Mouse (Mus musculus): ENCODE data around the gene Ros1.

Ros1 gene

DNA sequence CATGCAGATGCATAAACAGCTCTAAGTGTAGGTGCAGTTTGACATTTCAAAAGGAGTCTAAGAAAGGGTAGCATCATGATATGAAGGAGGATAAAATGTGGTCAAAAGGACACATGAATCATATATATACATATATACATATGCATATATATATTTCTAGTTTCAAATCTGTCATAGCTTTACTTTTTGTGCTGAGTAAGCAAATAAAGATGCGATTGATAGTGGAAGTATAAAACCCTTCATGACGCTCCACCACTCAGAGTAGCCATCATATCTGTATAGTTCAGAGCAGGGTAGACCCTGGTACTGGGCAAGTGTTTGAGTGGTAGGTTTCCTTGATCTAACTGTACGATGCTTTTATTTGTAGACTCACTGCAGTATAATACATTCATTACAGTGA, 35.3 kb downstream of the Ros1 start:
- DNase-seq (ENCODE audit: low spot score in 2 of 2): no peak

DNA sequence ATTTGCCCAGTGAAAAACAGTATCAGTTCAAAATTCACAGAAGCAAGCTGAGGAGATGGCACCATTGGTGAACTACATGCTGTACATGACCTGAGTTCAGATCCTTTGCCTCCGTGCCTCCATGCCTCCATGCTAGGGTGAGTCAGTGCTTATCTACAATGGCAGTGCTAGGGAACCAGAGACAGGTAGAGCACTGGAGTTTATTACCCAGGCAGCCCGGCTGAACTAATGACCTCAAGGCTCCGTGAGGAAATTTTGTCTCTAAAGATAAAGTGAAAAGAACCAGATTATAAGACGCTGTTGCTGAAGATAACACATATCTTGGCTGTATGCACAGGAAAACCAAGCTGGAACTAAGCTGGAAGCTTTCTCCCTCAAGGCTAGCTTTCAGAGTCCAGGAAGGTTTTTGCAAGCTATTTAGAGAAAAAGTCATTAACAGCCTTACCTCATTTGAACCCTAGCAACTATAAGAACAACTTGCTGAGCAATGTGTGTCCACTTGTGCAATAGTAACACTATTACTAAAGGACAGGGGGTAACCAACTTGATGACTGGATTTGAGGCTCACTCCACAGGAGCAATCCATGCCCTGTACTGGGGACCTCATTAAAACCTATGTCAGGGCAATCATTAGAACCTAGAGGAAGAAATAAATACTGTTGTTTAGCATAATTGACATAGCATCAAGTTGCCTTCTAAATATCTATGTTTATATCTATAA, 61.5 kb downstream of the Ros1 start:
- DNase-seq (ENCODE audit: low spot score in 2 of 2): no peak

DNA sequence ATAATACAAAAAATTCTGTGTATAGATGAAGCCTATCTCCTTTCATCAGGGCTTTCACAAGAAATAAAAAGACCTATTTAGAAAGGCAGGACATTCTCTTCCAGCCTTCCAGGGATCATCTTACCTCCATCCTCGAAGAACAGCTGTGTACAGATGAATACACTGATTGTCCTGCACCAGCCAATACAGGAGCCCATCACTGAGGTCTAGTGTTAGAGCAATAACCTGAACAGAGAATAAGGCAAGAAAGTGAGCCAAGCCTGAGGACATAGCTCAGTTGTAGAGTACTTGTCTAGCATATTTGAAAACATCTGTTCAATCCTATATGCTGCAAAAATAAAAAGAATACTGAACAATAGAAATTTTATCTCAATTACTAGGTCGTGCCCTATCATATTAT, 64.3 kb downstream of the Ros1 start:
- DNase-seq (ENCODE audit: low spot score in 2 of 2): no peak

DNA sequence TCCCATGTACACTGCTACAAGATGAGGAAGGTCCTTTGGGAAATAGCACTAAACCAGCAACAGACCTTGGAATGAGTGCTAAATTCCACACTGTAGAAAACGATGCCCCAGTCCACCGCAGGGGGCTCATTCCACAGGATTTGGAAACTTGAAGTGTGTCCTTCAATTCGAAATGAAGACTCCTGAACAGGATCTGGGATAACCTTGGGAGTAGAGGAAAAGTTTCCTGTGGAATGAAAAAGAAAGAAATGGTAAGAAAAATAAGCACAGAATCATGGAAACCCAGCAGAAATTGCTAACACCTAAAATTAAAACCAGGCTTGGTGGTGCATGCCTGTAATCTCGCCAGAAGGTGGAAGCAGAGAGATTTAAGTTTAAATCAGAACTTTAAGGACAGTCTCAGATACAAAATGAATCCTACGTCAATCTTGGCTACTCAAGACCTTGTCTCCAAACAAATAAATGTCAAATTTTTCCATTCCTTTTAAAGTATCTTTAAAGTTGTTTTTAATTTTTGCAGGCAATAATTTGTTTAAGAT, 66.1 kb downstream of the Ros1 start:
- no peak for DNase-seq (ENCODE audit: low spot score in 2 of 2)

DNA sequence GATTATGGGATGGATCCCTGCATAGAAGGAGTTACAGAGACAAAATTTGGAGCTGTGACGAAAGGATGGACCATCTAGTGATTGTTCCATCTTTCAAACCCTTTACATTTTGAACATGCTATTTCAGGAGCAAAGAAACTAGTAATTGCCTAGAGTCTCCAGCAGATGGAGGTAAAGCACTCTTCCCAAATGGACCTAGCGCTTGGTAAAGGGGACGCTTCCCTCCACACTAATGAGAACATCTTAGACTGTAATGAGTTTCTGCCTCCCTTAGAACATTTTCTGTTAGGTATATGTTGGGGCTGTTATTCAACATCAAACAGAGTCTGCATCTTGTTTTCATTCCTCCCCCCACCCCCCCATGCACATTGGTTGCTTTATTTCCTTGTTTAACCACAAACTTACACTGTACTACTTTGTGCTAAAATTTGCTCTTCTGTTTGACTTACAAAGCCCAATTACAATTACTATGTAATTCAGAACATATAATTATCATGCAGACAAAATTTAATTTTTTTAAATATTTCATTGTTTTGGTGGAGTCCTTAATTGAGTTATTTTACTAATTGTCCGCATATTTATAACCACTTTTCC, 88.8 kb downstream of the Ros1 start:
- DNase-seq (ENCODE audit: low spot score in 2 of 2): no peak

DNA sequence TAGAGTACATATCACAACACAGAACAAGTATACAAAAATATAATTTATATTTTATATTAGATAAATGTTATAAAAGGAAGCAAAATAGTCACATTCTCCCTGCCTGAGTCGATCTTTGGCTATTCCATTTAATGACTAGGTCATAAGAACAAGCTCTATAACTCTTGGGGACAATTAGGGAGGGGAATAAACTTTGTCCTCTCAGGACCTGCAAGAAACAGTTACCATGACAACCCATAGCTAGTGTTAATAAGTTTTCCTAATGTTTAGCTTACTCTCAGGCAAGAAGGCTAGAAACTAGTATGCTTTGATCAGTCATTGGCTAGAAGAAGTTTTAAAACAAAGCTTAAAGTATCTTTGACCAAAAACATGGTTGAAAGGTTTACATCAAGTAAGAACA, 93.8 kb downstream of the Ros1 start:
- no peak for DNase-seq (ENCODE audit: low spot score in 2 of 2)

DNA sequence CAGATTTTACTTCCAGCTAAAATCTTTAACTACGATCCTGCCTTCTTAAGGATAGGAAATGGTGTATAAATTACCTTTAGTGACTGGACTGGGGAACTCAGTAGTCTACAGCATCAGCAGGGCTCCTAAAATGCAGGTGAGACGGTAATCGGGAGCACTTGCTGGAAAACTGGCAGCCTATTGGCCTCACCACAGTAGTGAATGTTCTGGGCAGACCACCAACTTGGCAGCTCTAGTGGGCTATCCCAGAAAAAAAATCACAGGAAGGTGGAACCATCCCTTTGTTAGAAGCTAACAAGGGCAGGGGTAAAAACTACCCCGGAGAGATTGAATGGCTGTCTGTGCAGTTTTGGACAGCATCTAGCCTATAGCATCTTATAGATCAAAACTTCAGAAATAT, 102.9 kb downstream of the Ros1 start:
- DNase-seq (ENCODE audit: low spot score in 2 of 2): no peak

DNA sequence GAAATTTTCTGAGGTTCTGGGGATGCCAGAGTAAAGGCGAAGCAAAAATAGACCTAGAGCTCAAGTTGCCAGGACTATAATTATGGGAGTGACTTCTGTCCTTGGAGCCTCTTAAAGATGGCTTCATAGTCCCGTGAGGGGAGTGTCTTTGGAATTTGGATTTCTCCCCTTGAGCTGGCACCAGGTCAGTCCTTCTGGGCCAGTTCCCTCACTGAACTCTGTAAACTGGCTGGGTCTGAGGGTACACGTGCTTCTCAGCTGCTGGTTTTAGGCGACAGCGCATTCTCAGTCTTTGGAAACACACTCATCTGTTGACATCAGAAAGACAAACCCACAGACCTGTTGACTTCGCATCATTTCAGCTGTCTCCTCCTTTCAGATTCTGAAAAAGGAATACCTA, 108.4 kb downstream of the Ros1 start:
- no peak for DNase-seq (ENCODE audit: low spot score in 2 of 2)

DNA sequence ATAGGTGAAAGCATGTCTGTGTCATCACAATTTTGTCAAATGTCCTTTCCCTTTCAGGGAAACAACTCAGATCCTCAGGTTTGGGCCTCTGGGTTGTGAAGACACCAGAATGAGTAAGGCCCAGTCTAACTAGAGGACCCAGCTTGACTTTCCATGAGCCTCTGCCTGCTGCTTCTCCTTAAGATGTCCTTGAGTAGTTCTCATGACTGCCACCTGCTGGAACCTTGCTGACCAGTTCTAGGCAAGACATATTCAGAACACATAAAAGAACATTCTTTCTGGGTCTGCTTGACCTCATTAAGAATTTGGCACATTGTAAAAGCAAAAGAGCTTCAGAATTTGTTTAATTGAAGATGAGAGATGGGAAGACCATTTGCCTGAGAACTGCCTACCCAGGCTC, 122.6 kb downstream of the Ros1 start:
- no peak for DNase-seq (ENCODE audit: low spot score in 2 of 2)

DNA sequence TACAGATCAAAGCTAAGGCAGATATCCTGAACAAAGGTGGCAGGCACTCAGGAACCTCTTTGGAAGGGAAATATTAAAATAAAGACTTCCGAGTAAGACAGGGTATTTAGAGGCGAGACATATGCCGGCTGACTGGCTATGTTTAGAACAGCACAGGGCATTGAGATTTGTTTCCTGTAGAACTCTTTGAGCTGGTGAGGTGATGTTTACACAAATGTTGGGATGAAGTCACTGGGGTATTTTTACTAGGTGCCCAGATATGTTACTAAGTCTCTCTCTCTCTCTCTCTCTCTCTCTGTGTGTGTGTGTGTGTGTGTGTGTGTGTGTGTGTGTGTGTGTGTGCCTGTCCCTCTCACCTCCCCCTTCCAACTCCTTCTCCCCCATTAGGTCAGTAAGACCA, 146.8 kb downstream of the Ros1 start:
- DNase-seq (ENCODE audit: low spot score in 2 of 2): no peak

DNA sequence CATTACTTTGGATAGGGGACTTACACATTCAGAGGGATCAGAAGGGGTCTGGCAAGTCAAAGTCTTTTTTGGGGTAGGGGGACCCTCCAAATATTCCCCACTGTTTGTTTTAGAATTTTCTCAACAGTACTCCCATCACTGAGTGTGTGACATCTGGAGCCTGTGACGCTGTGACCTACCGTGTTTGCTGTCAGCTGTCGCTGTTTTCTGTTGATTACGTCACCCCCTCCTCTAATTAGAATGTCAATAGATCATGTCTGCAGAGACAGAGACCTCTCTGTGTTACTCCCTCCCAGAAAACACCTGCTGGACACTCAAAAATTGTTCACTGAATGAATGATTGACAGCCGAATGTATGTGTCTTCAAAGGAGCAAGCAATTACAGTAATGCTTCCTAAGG, 152.0 kb downstream of the Ros1 start:
- no peak for DNase-seq (ENCODE audit: low spot score in 2 of 2)

DNA sequence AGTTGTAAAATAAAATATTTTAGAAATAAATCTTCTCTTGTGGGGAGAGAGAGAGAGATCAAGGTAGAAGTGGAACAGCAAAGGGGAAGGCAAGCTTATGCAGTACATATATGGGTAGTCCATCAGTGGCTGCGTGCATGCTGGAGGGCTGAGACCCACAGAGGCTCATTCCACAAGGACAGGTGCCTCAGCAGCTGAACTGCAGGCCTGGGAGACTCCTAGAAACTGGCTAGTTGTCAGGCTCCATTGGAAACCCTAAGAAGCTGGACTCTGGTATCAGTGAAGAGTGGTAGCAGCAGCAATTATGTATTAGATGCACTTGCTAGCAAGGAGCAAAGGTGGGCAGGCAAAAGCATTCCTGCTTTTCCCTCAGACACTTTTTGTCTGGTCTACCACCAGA, 155.7 kb downstream of the Ros1 start:
- DNase-seq (ENCODE audit: low spot score in 2 of 2): no peak

DNA sequence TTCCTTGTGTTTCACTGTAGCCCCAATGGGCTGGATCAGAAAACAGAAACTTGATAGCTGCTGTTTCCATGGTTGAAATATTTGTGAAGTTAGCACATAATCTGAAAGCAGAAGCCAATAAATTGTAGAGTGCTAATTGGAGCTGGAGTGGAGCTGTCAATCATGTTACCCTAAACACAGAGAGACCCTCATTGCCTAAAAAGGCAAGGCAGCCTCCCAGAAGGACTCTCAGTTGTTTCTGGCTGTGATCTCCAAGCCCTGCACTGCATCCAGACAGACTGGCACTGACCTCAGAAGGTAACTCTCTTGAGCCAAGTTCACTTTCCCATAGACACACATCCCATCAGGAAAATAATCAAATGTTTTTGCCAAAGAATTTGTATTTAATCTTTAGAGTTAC, 161.3 kb downstream of the Ros1 start:
- DNase-seq (ENCODE audit: low spot score in 2 of 2): no peak

DNA sequence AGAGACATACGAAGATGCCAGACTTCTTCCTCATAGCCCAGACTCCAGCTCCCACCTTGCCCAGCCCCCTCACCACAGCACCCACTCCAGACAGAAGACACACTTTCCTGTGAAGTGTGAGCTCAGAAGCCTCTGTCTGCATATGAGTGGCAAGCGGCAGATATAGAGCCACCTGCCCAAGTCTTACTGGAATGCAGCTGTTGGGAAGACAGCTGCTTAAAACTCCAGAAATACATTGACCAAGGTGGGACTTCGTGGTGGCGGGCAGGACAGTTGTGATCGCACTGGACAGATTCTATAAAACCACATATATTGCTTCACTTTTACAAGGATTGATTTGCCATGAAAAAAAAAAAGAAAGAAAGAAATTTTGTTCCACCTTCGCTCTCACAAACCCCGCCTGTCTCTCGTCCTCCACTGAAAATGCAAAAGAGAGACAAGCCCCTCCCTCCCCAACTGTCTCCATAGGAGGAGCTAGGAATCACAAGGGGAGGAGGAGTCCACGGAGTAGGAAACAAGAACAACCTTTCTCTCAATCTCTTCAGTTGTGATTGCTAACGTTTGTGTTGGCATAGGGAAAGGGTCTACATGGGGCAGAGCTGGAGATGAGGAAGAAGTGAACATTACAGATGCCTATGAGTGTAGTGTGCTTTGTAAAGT, 165.5 kb downstream of the Ros1 start:
- DNase-seq (ENCODE audit: low spot score in 2 of 2): no peak

DNA sequence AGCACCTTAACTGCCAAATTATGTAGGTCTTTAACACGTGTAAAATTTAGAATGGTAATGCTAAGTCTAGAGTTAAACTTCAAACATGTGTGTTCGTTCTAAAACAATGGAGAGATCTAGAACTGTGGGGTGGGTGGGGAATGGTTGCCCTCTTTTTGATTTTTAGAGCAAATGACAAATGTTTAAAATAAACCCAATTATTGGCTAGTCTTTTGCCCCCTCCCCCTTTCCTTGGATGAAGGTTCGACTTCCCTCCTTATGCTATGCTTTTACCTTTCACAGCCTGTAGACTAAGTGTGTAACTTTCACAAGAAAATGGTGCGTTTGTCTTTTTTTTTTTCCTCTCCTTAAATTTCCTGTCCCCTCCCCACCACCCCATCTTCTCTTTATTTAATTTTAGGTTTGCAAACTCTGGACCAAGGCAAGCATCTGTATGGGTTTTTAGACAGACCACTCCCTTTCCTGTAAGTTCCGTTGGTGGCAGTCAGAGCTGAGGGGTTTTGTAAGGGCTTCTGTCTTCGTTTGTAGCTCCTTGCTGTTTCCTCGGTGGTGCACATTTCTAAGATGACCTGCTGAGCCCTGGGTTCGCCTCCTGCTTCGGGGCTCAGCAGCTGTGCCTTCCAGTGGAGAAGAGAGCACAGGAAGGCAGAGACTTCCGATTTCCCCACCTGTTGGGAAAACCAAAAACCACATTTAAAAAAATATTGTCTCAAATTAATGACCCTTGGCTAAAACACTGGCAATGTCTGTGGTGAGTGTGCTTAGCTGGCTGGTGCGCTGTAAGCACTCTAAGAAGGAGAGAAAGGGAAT, 166.3 kb downstream of the Ros1 start:
- no peak for DNase-seq (ENCODE audit: low spot score in 2 of 2)

DNA sequence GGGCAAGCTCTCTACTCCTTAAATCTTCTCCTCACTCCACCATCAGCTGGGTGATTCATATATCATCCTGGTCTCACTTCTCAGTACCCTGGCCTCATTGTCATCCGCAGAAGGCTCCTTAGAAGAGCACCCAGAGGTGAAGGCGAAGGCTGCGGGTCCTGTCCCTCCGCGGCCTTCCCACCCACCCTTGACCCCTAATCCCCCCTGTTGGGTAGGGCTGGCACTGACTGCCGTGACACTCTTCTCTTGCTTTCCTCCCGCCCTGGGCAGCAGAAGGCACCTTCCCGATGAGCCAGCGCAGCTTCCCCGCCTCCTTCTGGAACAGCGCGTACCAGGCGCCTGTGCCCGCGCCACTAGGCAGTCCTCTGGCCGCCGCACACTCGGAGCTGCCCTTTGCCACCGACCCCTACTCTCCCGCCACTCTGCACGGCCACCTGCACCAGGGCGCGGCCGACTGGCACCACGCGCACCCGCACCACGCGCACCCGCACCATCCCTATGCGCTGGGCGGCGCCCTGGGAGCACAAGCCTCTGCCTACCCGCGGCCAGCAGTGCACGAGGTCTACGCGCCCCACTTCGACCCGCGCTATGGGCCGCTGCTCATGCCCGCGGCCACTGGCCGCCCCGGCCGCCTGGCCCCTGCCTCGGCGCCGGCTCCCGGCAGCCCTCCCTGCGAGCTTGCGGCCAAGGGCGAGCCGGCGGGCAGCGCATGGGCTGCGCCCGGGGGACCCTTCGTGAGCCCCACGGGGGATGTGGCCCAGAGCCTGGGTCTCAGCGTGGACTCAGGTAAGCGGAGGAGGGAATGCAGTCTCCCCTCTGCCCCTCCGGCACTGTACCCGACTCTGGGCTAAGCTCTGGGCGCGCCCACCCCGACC, 167.6 kb downstream of the Ros1 start:
- no peak for DNase-seq (ENCODE audit: low spot score in 2 of 2)

DNA sequence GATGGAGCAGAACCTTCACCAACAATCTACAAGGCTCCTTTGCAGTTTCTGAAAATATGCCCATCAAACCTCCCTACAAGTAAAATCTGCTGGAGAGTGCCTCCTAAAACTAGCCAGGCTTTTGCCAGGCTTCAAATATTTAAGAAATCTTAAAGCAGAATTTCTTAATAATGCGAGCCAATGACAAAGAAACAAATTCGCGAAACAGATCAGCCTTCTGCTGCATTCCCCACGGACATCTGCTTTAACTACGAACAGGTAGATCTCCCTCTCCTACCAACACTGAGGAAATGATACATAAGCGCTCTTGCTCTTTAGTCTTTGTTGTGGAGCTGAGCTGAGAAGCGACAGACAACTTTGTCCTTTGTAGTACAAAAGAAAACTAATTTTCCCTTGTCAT, 169.2 kb downstream of the Ros1 start:
- DNase-seq (ENCODE audit: low spot score in 2 of 2): no peak

DNA sequence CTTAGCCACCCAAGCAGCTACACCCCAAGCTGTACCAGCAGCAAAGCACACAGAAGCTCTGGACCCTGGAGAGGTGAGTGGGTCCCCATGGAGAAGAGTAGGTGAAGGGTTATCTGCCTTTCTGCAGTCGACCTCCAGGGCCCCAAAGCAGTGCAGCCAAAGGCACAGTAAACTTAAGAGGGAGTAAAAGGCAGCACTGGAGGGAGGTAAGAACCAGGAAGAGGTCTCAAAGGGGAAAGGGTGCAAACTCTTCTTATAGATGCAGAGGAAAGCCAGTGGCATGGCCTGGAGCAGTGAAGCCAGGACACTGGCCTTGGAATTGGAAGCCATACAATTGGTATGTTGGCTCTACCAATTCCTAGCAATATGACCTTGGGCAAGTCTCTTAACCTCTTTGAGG, 169.8 kb downstream of the Ros1 start:
- no peak for DNase-seq (ENCODE audit: low spot score in 2 of 2)

DNA sequence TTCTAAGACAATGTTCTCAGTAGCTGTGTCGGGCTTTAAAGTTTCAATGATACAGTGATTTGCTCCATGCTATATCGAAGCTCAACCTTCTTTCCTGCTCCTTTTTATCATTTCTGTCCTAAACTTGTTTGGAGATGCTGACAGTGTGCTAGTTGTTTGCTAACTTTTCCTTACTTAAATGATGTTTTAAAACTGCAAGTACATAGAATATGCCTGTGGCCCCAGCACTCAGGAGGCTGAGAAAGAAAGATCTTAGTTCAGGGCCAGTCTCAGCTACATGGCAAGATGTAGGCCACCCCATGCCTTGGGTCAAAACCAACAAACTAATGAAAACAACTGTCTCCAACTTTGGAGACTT, 171.0 kb downstream of the Ros1 start:
- no peak for DNase-seq (ENCODE audit: low spot score in 2 of 2)

DNA sequence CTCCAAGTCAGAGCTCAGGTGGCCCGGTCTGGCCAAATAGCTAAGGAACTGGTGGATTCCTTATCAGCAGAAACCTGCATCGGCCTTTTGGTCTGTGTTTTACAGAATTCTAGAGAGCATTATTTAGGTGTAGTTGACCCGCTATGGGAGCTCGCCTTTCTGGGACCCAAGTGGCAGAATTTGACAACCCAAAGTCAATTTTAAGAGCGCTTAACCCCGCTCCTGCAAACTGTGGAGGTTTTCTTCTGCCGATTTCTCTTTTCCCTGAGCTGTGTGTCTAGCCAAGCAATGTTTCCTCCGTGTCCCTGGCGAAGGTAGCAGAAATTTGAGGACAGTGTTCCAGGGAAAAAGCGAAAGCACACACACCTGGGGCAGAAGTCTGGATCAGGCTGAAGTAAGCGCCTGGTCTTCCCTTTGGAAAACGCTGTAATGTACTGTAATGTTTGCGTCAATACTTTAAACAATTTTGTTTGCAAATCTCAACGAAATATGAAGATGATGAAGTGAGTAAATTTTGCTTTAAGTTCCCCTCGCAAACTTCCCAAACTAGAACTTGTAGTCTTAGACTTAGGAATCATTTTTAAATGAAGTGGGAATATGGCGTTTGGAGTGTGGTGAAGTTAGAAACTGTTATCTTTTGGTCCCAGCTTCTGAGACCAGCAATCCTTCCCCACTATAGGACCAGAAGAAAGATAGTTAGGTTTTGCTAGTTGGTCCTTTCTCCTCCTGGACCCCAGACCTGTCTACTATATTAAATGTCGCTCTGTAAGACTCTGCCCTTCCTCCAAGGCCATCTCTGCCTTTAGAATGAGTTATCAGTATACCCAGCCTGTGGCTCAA, 171.6 kb downstream of the Ros1 start:
- no peak for DNase-seq (ENCODE audit: low spot score in 2 of 2)
